Mouse (Mus musculus): ENCODE data around the gene Man1b1. TPM values are rescaled to one million over a fixed set of nuclear protein-coding genes. Genes with fewer than 3 reads are reported as not detected.
A peak's percentile ranks its signal among the peaks of the same experiment; 100 is the strongest.

Man1b1 gene
- polyA plus RNA-seq, 1 experiment from 2014 or later: 66.0 TPM

GRCm38 (mm10) chr2:25326036-25326435 is 6.1 kb upstream of the Man1b1 start:
- Histone ChIP-seq H3K9ac (no peak overlapping the region), H3K4me1 (replicated peaks; ENCODE audit: control insufficient read depth, insufficient read depth, low read length) (no peaks in the 10 kb centered on the region), H3K36me3 (replicated peaks; ENCODE audit: control insufficient read depth, insufficient read depth) (no peaks in the 10 kb centered on the region), H3K4me3 (replicated peaks; ENCODE audit: low read length) (no peak overlapping the region), H3K27me3 (ENCODE audit: control insufficient read depth, insufficient read depth, low read length) (peaks cover 12% of the 10 kb centered on the region; the same call in 1 of the 2 replicates), H3K4me2 (replicated peaks) (no peak overlapping the region), H3K9me3 (ENCODE audit: control insufficient read depth, low read length) (no peaks in the 10 kb centered on the region), H3K27ac (no peak overlapping the region)
- 76% methylated on average over 2 of the region's 2 CpGs for WGBS
- DNase-seq (ENCODE audit: low spot score) (no peak), ATAC-seq (ENCODE audit: low FRiP score) (no peak)

- peak; percentile 49 for DNase-seq (ENCODE audit: low spot score)
- Histone ChIP-seq H3K36me3 (replicated peaks; ENCODE audit: control insufficient read depth, insufficient read depth) (no peaks in the 10 kb centered on the region), H3K27me3 (ENCODE audit: control insufficient read depth, insufficient read depth, low read length) (no peaks in the 10 kb centered on the region), H3K9me3 (ENCODE audit: control insufficient read depth, low read length) (no peaks in the 10 kb centered on the region), H3K27ac (no peak overlapping the region), H3K9ac (no peak overlapping the region), H3K4me2 (replicated peaks) (no peak overlapping the region), H3K4me1 (replicated peaks; ENCODE audit: control insufficient read depth, insufficient read depth, low read length) (peaks cover 10% of the 10 kb centered on the region), H3K4me3 (replicated peaks; ENCODE audit: low read length) (no peak overlapping the region)
- no peak for ATAC-seq (ENCODE audit: low FRiP score)
- WGBS: 32% methylated on average over 7 of the region's 7 CpGs
These were observed 3.7 kb upstream of the Man1b1 start for GRCm38 (mm10) chr2:25328440-25328839.

- peak overlapping the region; percentile 97 for H3K9ac ChIP-seq
- ATAC-seq (ENCODE audit: low FRiP score): no peak
- no peak for DNase-seq (ENCODE audit: low spot score)
- H3K36me3 ChIP-seq (replicated peaks; ENCODE audit: control insufficient read depth, insufficient read depth): peaks cover 26% of the 10 kb centered on the region
- no peaks in the 10 kb centered on the region for H3K9me3 ChIP-seq (ENCODE audit: control insufficient read depth, low read length)
- peak overlapping the region; percentile 91 for H3K4me2 ChIP-seq (replicated peaks)
- no peak overlapping the region for H3K27ac ChIP-seq
- H3K4me1 ChIP-seq (replicated peaks; ENCODE audit: control insufficient read depth, insufficient read depth, low read length): peaks cover 15% of the 10 kb centered on the region
- peak overlapping the region; percentile 98 for H3K4me3 ChIP-seq (replicated peaks; ENCODE audit: low read length)
- no peaks in the 10 kb centered on the region for H3K27me3 ChIP-seq (ENCODE audit: control insufficient read depth, insufficient read depth, low read length)
- 62% methylated on average over 9 of the region's 9 CpGs for WGBS
These were observed 668 bp upstream of the Man1b1 start for GRCm38 (mm10) chr2:25331470-25331869.

- H3K9me3 ChIP-seq (ENCODE audit: control insufficient read depth, low read length): no peaks in the 10 kb centered on the region
- H3K4me2 ChIP-seq (replicated peaks): peak overlapping the region; percentile 91
- DNase-seq (ENCODE audit: low spot score): no peak
- no peak for ATAC-seq (ENCODE audit: low FRiP score)
- no peaks in the 10 kb centered on the region for H3K27me3 ChIP-seq (ENCODE audit: control insufficient read depth, insufficient read depth, low read length)
- peak overlapping the region; percentile 98 for H3K4me3 ChIP-seq (replicated peaks; ENCODE audit: low read length)
- peak overlapping the region; percentile 97 for H3K9ac ChIP-seq
- H3K4me1 ChIP-seq (replicated peaks; ENCODE audit: control insufficient read depth, insufficient read depth, low read length): peaks cover 15% of the 10 kb centered on the region
- H3K36me3 ChIP-seq (replicated peaks; ENCODE audit: control insufficient read depth, insufficient read depth): peaks cover 47% of the 10 kb centered on the region
- WGBS: 88% methylated on average over 2 of the region's 2 CpGs
- H3K27ac ChIP-seq: no peak overlapping the region
These were observed 1.4 kb downstream of the Man1b1 start for GRCm38 (mm10) chr2:25333569-25333968.

GRCm38 (mm10) chr2:25338303-25338702 is 6.2 kb downstream of the Man1b1 start:
- Histone ChIP-seq H3K4me1 (replicated peaks; ENCODE audit: control insufficient read depth, insufficient read depth, low read length) (peaks cover 7% of the 10 kb centered on the region), H3K4me2 (replicated peaks) (no peak overlapping the region), H3K27me3 (ENCODE audit: control insufficient read depth, insufficient read depth, low read length) (no peaks in the 10 kb centered on the region), H3K27ac (no peak overlapping the region), H3K9me3 (ENCODE audit: control insufficient read depth, low read length) (no peaks in the 10 kb centered on the region), H3K4me3 (replicated peaks; ENCODE audit: low read length) (no peak overlapping the region), H3K9ac (no peak overlapping the region), H3K36me3 (replicated peaks; ENCODE audit: control insufficient read depth, insufficient read depth) (peaks cover 89% of the 10 kb centered on the region)
- WGBS: 93% methylated on average over 6 of the region's 6 CpGs
- no peak for DNase-seq (ENCODE audit: low spot score)
- no peak for ATAC-seq (ENCODE audit: low FRiP score)

- DNase-seq (ENCODE audit: low spot score) (no peak), ATAC-seq (ENCODE audit: low FRiP score) (no peak)
- no peak overlapping the region for H3K4me2 ChIP-seq (replicated peaks)
- no peaks in the 10 kb centered on the region for H3K4me1 ChIP-seq (replicated peaks; ENCODE audit: control insufficient read depth, insufficient read depth, low read length)
- no peak overlapping the region for H3K9ac ChIP-seq
- no peak overlapping the region for H3K27ac ChIP-seq
- no peaks in the 10 kb centered on the region for H3K9me3 ChIP-seq (ENCODE audit: control insufficient read depth, low read length)
- 92% methylated on average over 7 of the region's 7 CpGs for WGBS
- no peak overlapping the region for H3K4me3 ChIP-seq (replicated peaks; ENCODE audit: low read length)
- no peaks in the 10 kb centered on the region for H3K27me3 ChIP-seq (ENCODE audit: control insufficient read depth, insufficient read depth, low read length)
- peaks cover 100% of the 10 kb centered on the region for H3K36me3 ChIP-seq (replicated peaks; ENCODE audit: control insufficient read depth, insufficient read depth)
These were observed 16.0 kb downstream of the Man1b1 start for GRCm38 (mm10) chr2:25348162-25348561.

GRCm38 (mm10) chr2:25349499-25349898 is 17.4 kb downstream of the Man1b1 start:
- no peak overlapping the region for H3K27ac ChIP-seq
- no peaks in the 10 kb centered on the region for H3K9me3 ChIP-seq (ENCODE audit: control insufficient read depth, low read length)
- WGBS: 95% methylated on average over 4 of the region's 4 CpGs
- H3K4me2 ChIP-seq (replicated peaks): no peak overlapping the region
- H3K4me3 ChIP-seq (replicated peaks; ENCODE audit: low read length): no peak overlapping the region
- DNase-seq (ENCODE audit: low spot score): no peak
- H3K36me3 ChIP-seq (replicated peaks; ENCODE audit: control insufficient read depth, insufficient read depth): peaks cover 98% of the 10 kb centered on the region
- H3K27me3 ChIP-seq (ENCODE audit: control insufficient read depth, insufficient read depth, low read length): no peaks in the 10 kb centered on the region
- H3K9ac ChIP-seq: no peak overlapping the region
- H3K4me1 ChIP-seq (replicated peaks; ENCODE audit: control insufficient read depth, insufficient read depth, low read length): no peaks in the 10 kb centered on the region
- ATAC-seq (ENCODE audit: low FRiP score): no peak

- Histone ChIP-seq H3K4me2 (replicated peaks) (no peak overlapping the region), H3K36me3 (replicated peaks; ENCODE audit: control insufficient read depth, insufficient read depth) (peaks cover 86% of the 10 kb centered on the region), H3K9ac (no peak overlapping the region), H3K27me3 (ENCODE audit: control insufficient read depth, insufficient read depth, low read length) (no peaks in the 10 kb centered on the region), H3K27ac (no peak overlapping the region), H3K4me1 (replicated peaks; ENCODE audit: control insufficient read depth, insufficient read depth, low read length) (peaks cover 8% of the 10 kb centered on the region), H3K9me3 (ENCODE audit: control insufficient read depth, low read length) (no peaks in the 10 kb centered on the region), H3K4me3 (replicated peaks; ENCODE audit: low read length) (no peak overlapping the region)
- 96% methylated on average over 3 of the region's 3 CpGs for WGBS
- DNase-seq (ENCODE audit: low spot score) (no peak), ATAC-seq (ENCODE audit: low FRiP score) (no peak)
These were observed 18.6 kb downstream of the Man1b1 start for GRCm38 (mm10) chr2:25350701-25351100.

GRCm38 (mm10) chr2:25354211-25354610 is 22.1 kb downstream of the Man1b1 start:
- ATAC-seq (ENCODE audit: low FRiP score) (no peak), DNase-seq (ENCODE audit: low spot score) (no peak)
- H3K4me1 ChIP-seq (replicated peaks; ENCODE audit: control insufficient read depth, insufficient read depth, low read length): peaks cover 20% of the 10 kb centered on the region
- no peaks in the 10 kb centered on the region for H3K27me3 ChIP-seq (ENCODE audit: control insufficient read depth, insufficient read depth, low read length)
- 89% methylated on average over 6 of the region's 6 CpGs for WGBS
- peaks cover 51% of the 10 kb centered on the region for H3K36me3 ChIP-seq (replicated peaks; ENCODE audit: control insufficient read depth, insufficient read depth)
- no peak overlapping the region for H3K9ac ChIP-seq
- no peaks in the 10 kb centered on the region for H3K9me3 ChIP-seq (ENCODE audit: control insufficient read depth, low read length)
- H3K27ac ChIP-seq: no peak overlapping the region
- no peak overlapping the region for H3K4me3 ChIP-seq (replicated peaks; ENCODE audit: low read length)
- no peak overlapping the region for H3K4me2 ChIP-seq (replicated peaks)

- H3K27ac ChIP-seq: no peak overlapping the region
- DNase-seq (ENCODE audit: low spot score): no peak
These were observed 23.4 kb downstream of the Man1b1 start for GRCm38 (mm10) chr2:25355419-25356066.

More at GRCm38 (mm10) chr2:25355419-25356066, 23.4 kb downstream of the Man1b1 start:
- Histone ChIP-seq H3K4me2 (replicated peaks) (peak overlapping the region; percentile 95), H3K9me3 (ENCODE audit: control insufficient read depth, low read length) (no peaks in the 10 kb centered on the region), H3K27me3 (ENCODE audit: control insufficient read depth, insufficient read depth, low read length) (no peaks in the 10 kb centered on the region), H3K36me3 (replicated peaks; ENCODE audit: control insufficient read depth, insufficient read depth) (peaks cover 38% of the 10 kb centered on the region), H3K4me3 (replicated peaks; ENCODE audit: low read length) (peak overlapping the region; percentile 55), H3K4me1 (replicated peaks; ENCODE audit: control insufficient read depth, insufficient read depth, low read length) (peaks cover 20% of the 10 kb centered on the region), H3K9ac (peak overlapping the region; percentile 76)
- 42% methylated on average over 18 of the region's 18 CpGs for WGBS
- ATAC-seq (ENCODE audit: low FRiP score): 0 out of 2 replicates have a peak, but pooled peaks have one; percentile 18

Measured in hindbrain, embryonic 14.5 days (tissue).